ENCODE assay signal across 8 mouse cellular contexts in the genomic region with DNA sequence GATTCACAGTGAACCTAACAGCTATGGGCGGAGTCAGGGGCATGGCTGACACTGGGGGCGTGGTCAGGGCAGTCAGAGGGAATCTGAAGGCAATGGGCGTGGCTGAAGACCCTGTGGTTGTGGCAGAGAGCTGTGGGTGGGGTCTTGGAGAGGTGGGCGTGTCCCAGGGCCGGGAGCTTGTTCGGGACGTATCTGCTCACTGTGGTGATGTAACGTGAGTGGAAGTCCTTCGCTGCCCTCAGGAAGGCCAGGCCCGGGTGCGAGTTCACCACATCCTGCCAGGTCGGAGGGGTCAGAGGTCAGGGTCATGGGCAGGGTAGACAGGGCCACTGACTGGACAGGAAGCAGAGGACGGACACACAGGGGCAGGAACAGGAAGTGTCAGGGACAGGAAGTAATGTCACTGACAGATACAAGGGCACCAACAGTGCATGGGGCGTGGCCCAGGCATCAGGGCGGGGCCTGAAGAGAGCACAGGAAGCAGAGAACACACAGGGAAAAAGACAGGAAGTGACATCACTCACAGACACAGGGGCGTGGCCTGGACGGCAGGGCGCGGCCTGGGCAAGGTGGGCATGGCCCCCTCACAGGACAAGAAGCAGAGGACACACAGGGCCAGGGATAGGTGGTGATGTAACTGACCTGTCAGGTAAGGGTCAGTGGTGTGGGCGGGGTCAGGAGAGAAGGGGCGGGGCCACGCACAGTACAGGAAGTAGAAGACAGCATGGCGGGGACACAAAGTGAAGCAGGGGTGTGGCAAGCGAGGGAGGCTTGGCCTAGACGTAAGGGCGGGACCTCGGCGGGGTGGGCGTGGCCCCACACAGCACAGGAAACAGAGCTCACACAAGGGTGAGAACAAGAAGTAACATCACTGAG. TPM values are rescaled to one million over a fixed set of nuclear protein-coding genes. Genes with fewer than 3 reads are reported as not detected.
DNase-seq lines count a peak whose midpoint lies in the region; ATAC-seq and TF ChIP-seq lines count a peak whose summit lies in the region.

No protein-coding gene starts in this region.

- TF ChIP-seq CTCF in midbrain, postnatal 0 days (IDR thresholded peaks at IDR 0.05): no peak

- H3K4me2 ChIP-seq in kidney, embryonic 15.5 days: 0 out of 2 replicates have a peak overlapping the region, but pooled peaks have one; percentile 32
- H3K4me2 ChIP-seq in limb, embryonic 15.5 days: no peak overlapping the region
- 0 out of 2 replicates have a peak overlapping the region, but pooled peaks have one; percentile 18 for H3K4me2 ChIP-seq in midbrain, postnatal 0 days (ENCODE audit: low read depth, low read length, poor library complexity, severe bottlenecking)

- ATAC-seq in kidney, embryonic 15.5 days (replicated peaks; ENCODE audit: low FRiP score): peak; percentile 82
- ATAC-seq in limb, embryonic 15.5 days (ENCODE audit: insufficient number of reproducible peaks, low FRiP score, low TSS enrichment, low read depth): peak; percentile 75
- ATAC-seq in midbrain, postnatal 0 days (ENCODE audit: low FRiP score): peak; percentile 75

- H3K9me3 ChIP-seq in embryonic facial prominence, embryonic 10.5 days: peaks cover 38% of the 10 kb centered on the region
- H3K9me3 ChIP-seq in heart, embryonic 10.5 days: peaks cover 34% of the 10 kb centered on the region
- H3K9me3 ChIP-seq in kidney, embryonic 15.5 days (replicated peaks): peaks cover 30% of the 10 kb centered on the region
- peaks cover 21% of the 10 kb centered on the region for H3K9me3 ChIP-seq in limb, embryonic 15.5 days
- peaks cover 9% of the 10 kb centered on the region; the same call in 1 of the 2 replicates for H3K9me3 ChIP-seq in midbrain, postnatal 0 days (ENCODE audit: low read length)

- H3K27ac ChIP-seq in embryonic facial prominence, embryonic 10.5 days (replicated peaks): no peak overlapping the region
- H3K27ac ChIP-seq in heart, embryonic 10.5 days: peak overlapping the region; percentile 52; the same call in 1 of the 2 replicates
- H3K27ac ChIP-seq in kidney, embryonic 15.5 days: no peak overlapping the region
- no peak overlapping the region for H3K27ac ChIP-seq in limb, embryonic 15.5 days
- peak overlapping the region; percentile 32 for H3K27ac ChIP-seq in midbrain, postnatal 0 days (ENCODE audit: low read depth, low read length)

- H3K4me3 ChIP-seq in embryonic facial prominence, embryonic 10.5 days: peak overlapping the region; percentile 30; the same call in 1 of the 2 replicates
- H3K4me3 ChIP-seq in heart, embryonic 10.5 days: peak overlapping the region; percentile 33; the same call in 1 of the 2 replicates
- 0 out of 2 replicates have a peak overlapping the region, but pooled peaks have one; percentile 4 for H3K4me3 ChIP-seq in kidney, embryonic 15.5 days (replicated peaks)
- H3K4me3 ChIP-seq in limb, embryonic 15.5 days: no peak overlapping the region
- H3K4me3 ChIP-seq in midbrain, postnatal 0 days (ENCODE audit: low read depth, low read length): no peak overlapping the region

- peak; percentile 31 for DNase-seq in urinary bladder, adult 2 months (ENCODE audit: low spot score)
- DNase-seq in urinary bladder, postnatal 25 days (ENCODE audit: low spot score): no peak
- peak; percentile 10 for DNase-seq in embryonic facial prominence, embryonic 10.5 days (ENCODE audit: low spot score)
- peak; percentile 76 for DNase-seq in heart, embryonic 10.5 days (ENCODE audit: low spot score)
- peak; percentile 1 for DNase-seq in midbrain, postnatal 0 days (ENCODE audit: low spot score)
- peak; percentile 9 for DNase-seq in thymus, postnatal 0 days (ENCODE audit: low spot score)

- H3K9ac ChIP-seq in kidney, embryonic 15.5 days: no peak overlapping the region
- no peak overlapping the region for H3K9ac ChIP-seq in limb, embryonic 15.5 days
- no peak overlapping the region for H3K9ac ChIP-seq in midbrain, postnatal 0 days (replicated peaks; ENCODE audit: low read length, poor library complexity, severe bottlenecking)

- H3K36me3 ChIP-seq in embryonic facial prominence, embryonic 10.5 days (replicated peaks): peaks cover 40% of the 10 kb centered on the region
- H3K36me3 ChIP-seq in heart, embryonic 10.5 days: peaks cover 38% of the 10 kb centered on the region
- H3K36me3 ChIP-seq in kidney, embryonic 15.5 days: peaks cover 37% of the 10 kb centered on the region
- peaks cover 35% of the 10 kb centered on the region for H3K36me3 ChIP-seq in limb, embryonic 15.5 days
- H3K36me3 ChIP-seq in midbrain, postnatal 0 days (ENCODE audit: insufficient read depth, low read length): peaks cover 23% of the 10 kb centered on the region

- 92% methylated on average over 29 of the region's 29 CpGs for WGBS in embryonic facial prominence, embryonic 10.5 days
- WGBS in heart, embryonic 10.5 days: 90% methylated on average over 27 of the region's 29 CpGs
- 93% methylated on average over 29 of the region's 29 CpGs for WGBS in kidney, embryonic 15.5 days
- 90% methylated on average over 29 of the region's 29 CpGs for WGBS in limb, embryonic 15.5 days
- 95% methylated on average over 29 of the region's 29 CpGs for WGBS in midbrain, postnatal 0 days

- no peaks in the 10 kb centered on the region for H3K27me3 ChIP-seq in embryonic facial prominence, embryonic 10.5 days (replicated peaks; ENCODE audit: low read depth, poor library complexity, severe bottlenecking)
- no peaks in the 10 kb centered on the region for H3K27me3 ChIP-seq in heart, embryonic 10.5 days (ENCODE audit: insufficient read depth, poor library complexity, severe bottlenecking)
- no peaks in the 10 kb centered on the region for H3K27me3 ChIP-seq in kidney, embryonic 15.5 days
- H3K27me3 ChIP-seq in limb, embryonic 15.5 days: no peaks in the 10 kb centered on the region
- H3K27me3 ChIP-seq in midbrain, postnatal 0 days (ENCODE audit: insufficient read depth, low read length): no peaks in the 10 kb centered on the region

- no peaks in the 10 kb centered on the region for H3K4me1 ChIP-seq in embryonic facial prominence, embryonic 10.5 days
- H3K4me1 ChIP-seq in heart, embryonic 10.5 days: no peaks in the 10 kb centered on the region
- H3K4me1 ChIP-seq in kidney, embryonic 15.5 days: no peaks in the 10 kb centered on the region
- H3K4me1 ChIP-seq in limb, embryonic 15.5 days: no peaks in the 10 kb centered on the region
- H3K4me1 ChIP-seq in midbrain, postnatal 0 days (ENCODE audit: insufficient read depth, low read length): no peaks in the 10 kb centered on the region

RNA-seq across cellular contexts. Expression of a gene that starts 36.6 kb away (rescaled TPM):
- 137 and 145 TPM in 2 replicates for polyA plus RNA-seq in urinary bladder, adult 2 months (2012; rRNA removed)
- 118 and 122 TPM in 2 replicates for polyA plus RNA-seq in embryonic facial prominence, embryonic 10.5 days (2016; fragmentation: Nextera tagmentation; extraction: Ambion mirVana)
- 125 TPM in 2 replicates for polyA plus RNA-seq in heart, embryonic 10.5 days (2016; fragmentation: Nextera tagmentation; extraction: Ambion mirVana)
- 130 and 150 TPM in 2 replicates for polyA plus RNA-seq in kidney, embryonic 15.5 days (2015; fragmentation: Nextera tagmentation; extraction: Ambion mirVana)
- polyA plus RNA-seq in limb, embryonic 15.5 days (2015; fragmentation: Nextera tagmentation; extraction: Ambion mirVana): 114 and 144 TPM in 2 replicates
- total RNA-seq in midbrain, postnatal 0 days (2014; rRNA removed): 114 and 134 TPM in 2 replicates
- 151 and 168 TPM in 2 replicates for polyA plus RNA-seq in midbrain, postnatal 0 days (2015; fragmentation: Nextera tagmentation; extraction: Ambion mirVana)
- polyA plus RNA-seq in thymus, postnatal 0 days (2015; fragmentation: Nextera tagmentation; extraction: Ambion mirVana): 83.2 and 101 TPM in 2 replicates

RNA-seq across cellular contexts. Expression of a gene that starts 53.5 kb away (rescaled TPM):
- polyA plus RNA-seq in urinary bladder, adult 2 months (2012; rRNA removed): not detected in 2 replicates
- polyA plus RNA-seq in embryonic facial prominence, embryonic 10.5 days (2016; fragmentation: Nextera tagmentation; extraction: Ambion mirVana): not detected in 2 replicates
- polyA plus RNA-seq in heart, embryonic 10.5 days (2016; fragmentation: Nextera tagmentation; extraction: Ambion mirVana): not detected in 2 replicates
- polyA plus RNA-seq in kidney, embryonic 15.5 days (2015; fragmentation: Nextera tagmentation; extraction: Ambion mirVana): not detected in 2 replicates
- not detected in 2 replicates for polyA plus RNA-seq in limb, embryonic 15.5 days (2015; fragmentation: Nextera tagmentation; extraction: Ambion mirVana)
- not detected in 2 replicates for total RNA-seq in midbrain, postnatal 0 days (2014; rRNA removed)
- not detected in 2 replicates for polyA plus RNA-seq in midbrain, postnatal 0 days (2015; fragmentation: Nextera tagmentation; extraction: Ambion mirVana)
- not detected in 2 replicates for polyA plus RNA-seq in thymus, postnatal 0 days (2015; fragmentation: Nextera tagmentation; extraction: Ambion mirVana)

Comparison
In these comparisons a context has a peak if more than half of its experiments do, and no peak if none do; other contexts are left out.
1. H3K27ac ChIP-seq: peak in heart, embryonic 10.5 days (single experiment) and midbrain, postnatal 0 days (single experiment); none in embryonic facial prominence, embryonic 10.5 days (single experiment), kidney, embryonic 15.5 days (single experiment) and limb, embryonic 15.5 days (single experiment).
2. H3K4me3 ChIP-seq: peak in embryonic facial prominence, embryonic 10.5 days (single experiment), heart, embryonic 10.5 days (single experiment) and kidney, embryonic 15.5 days (single experiment); none in limb, embryonic 15.5 days (single experiment) and midbrain, postnatal 0 days (single experiment).
3. Peak in every context shown above with its lines, with median percentiles within 50 percentile points of each other: ATAC-seq.